Mouse (Mus musculus) ES-E14 (cell line): Measurements from ENCODE around the gene Arl8a. TPM values are rescaled to one million over a fixed set of nuclear protein-coding genes. Genes with fewer than 3 reads are reported as not detected.

Source experiments
- DNase-seq: peaks from one replicate; pipeline ENCODE4 v3.0.0-alpha.2; 2013; ENCODE audit warnings: low read depth, low spot score
- H3K27ac ChIP-seq: 2 replicates; pipeline ENCODE4 v1.5.1; 2012; ENCODE audit warnings: low read depth, mild to moderate bottlenecking, low read length, moderate library complexity, mixed read lengths; ENCODE audit not compliant: poor library complexity, insufficient read depth, severe bottlenecking
- H3K36me3 ChIP-seq: 2 replicates; pipeline ENCODE4 v1.6.1; 2012; ENCODE audit warnings: mild to moderate bottlenecking, low read length, moderate library complexity, mixed read lengths; ENCODE audit not compliant: control insufficient read depth, poor library complexity, insufficient read depth, severe bottlenecking
- H3K4me1 ChIP-seq, 2 experiments: fragments of 150-350 bp in 1 of 2; sonication (generic) in 1 of 2; 2 replicates each; pipeline ENCODE4 v1.6.1; 2012; ENCODE audit warnings: low read length in 2 of 2, mild to moderate bottlenecking in 1 of 2, mixed read lengths in 1 of 2; ENCODE audit not compliant: control insufficient read depth in 2 of 2, insufficient read depth in 2 of 2, poor library complexity in 1 of 2
- H3K4me3 ChIP-seq, 2 experiments: fragments of 150-350 bp in 1 of 2; sonication (generic) in 1 of 2; 2 replicates each; pipeline ENCODE4 v1.5.1; 2012; ENCODE audit warnings: low read length in 2 of 2, low read depth in 1 of 2, mild to moderate bottlenecking in 1 of 2, mixed read lengths in 1 of 2; ENCODE audit not compliant: insufficient read depth in 1 of 2, poor library complexity in 1 of 2, severe bottlenecking in 1 of 2
- H3K9ac ChIP-seq: 2 replicates; pipeline ENCODE4 v1.6.1; 2012; ENCODE audit warnings: low read depth, mild to moderate bottlenecking, low read length, mixed read lengths; ENCODE audit not compliant: poor library complexity, insufficient read depth, severe bottlenecking
- H3K9me3 ChIP-seq: fragments of 150-350 bp; sonication (generic); 2 replicates; pipeline ENCODE4 v1.6.1; 2012; ENCODE audit warnings: low read depth, mild to moderate bottlenecking, low read length; ENCODE audit not compliant: control insufficient read depth, insufficient read depth
- CHD2 ChIP-seq: IDR thresholded peaks from 2 replicates; pipeline ENCODE4 v1.6.1; 2014; ENCODE audit warnings: mild to moderate bottlenecking, low read depth, low read length, inconsistent platforms
- HCFC1 ChIP-seq: IDR thresholded peaks from 2 replicates; pipeline ENCODE4 v1.6.1; 2012; ENCODE audit warnings: low read length, inconsistent platforms, borderline replicate concordance; ENCODE audit not compliant: insufficient read depth
- MAFK ChIP-seq: IDR thresholded peaks from 2 replicates; pipeline ENCODE4 v1.6.1; 2014; ENCODE audit warnings: mild to moderate bottlenecking, low read depth, low read length, inconsistent platforms; ENCODE audit not compliant: insufficient read depth
- ZC3H11A ChIP-seq: IDR thresholded peaks from 2 replicates; pipeline ENCODE4 v1.6.1; 2012; ENCODE audit warnings: low read depth, mild to moderate bottlenecking, inconsistent platforms, low read length, borderline replicate concordance
- ZNF384 ChIP-seq: IDR thresholded peaks from 2 replicates; pipeline ENCODE4 v1.6.1; 2012; ENCODE audit warnings: low read depth, low read length, inconsistent platforms
- in situ Hi-C, 2 experiments: fragments of 600-800 bp; cut with MboI; formaldehyde crosslinking; loops; one replicate each; pipeline ENCODE4 v1.15.1; 2025; ENCODE audit warnings: low sequenced_read_pairs in 2 of 2, inconsistent platforms in 1 of 2; ENCODE audit not compliant: unreplicated experiment in 2 of 2
- total RNA-seq: library from RNA; depleted of rRNA; stranded (reverse); fragments of 300-350 nt; gene quantifications from 2 replicates; pipeline ENCODE4 v1.2.3, GENCODE M21; 2012

The Arl8a gene
- total RNA-seq, 1 experiment, result 17.5 TPM

DNA sequence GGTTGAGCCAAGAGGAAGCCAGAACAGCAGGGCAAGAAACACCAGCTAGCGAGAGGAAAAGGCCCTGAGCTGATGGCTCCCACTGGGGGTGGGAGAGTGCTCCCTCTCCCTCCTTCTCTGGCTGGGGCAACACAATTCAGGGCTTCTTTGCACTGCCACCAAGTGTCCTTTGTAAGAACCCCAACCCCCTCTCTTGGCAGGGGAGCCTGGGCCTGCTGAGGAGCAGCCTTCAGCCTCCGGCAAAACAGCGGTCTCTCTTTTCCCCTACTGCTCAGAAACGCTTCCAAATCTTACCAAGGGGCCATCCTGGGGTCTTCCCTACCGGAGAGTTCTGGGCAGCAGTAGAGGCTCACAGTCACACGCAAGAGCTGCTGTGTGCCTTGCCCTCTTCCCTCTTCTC, 16.1 kb downstream of the Arl8a start:
- Histone ChIP-seq H3K9me3 (no peaks in the 10 kb centered on the region), H3K4me3 (no peak overlapping the region), H3K36me3 (no peaks in the 10 kb centered on the region), H3K27ac (no peak overlapping the region), H3K4me1 (peaks cover 0 to 5% of the 10 kb centered on the region in 2 experiments; a peak in 1 of 4 replicates), H3K9ac (no peak overlapping the region)
- DNase-seq, result no peak
- in situ Hi-C loops, result loop anchor here in 1 of 2 experiments (25.0 kb wide), 1 partner anchor 200 kb away; no protein-coding TSS in a partner anchor
- TF ChIP-seq HCFC1, result no peak
- TF ChIP-seq MAFK, result no peak

DNA sequence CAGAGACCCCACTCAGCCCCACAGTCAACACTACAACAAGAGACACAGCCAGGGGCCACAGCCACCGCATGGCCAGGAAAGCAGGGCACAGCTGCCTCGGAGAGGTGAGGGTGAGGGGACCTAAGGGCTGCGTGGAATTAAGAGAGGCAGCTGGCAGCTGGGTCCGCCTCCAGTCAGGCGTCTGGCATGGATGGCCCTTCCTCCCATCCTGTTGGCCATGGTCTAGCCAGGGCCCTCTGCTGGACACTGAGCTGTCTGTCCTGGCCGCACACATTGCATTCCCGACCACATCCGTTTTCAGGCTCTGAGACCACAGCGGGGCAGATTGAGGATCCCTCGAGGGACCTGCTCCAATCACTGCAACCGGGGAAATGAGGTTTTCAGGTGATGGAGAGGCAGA, 20.8 kb downstream of the Arl8a start, which contains the start of gene Gpr37l1:
TSS of gene Gpr37l1 (minus strand) at position 247 of the 400 bp plus-strand sequence.
- no peaks in the 10 kb centered on the region for H3K9me3 ChIP-seq
- TF ChIP-seq ZC3H11A (no peak), ZNF384 (no peak), HCFC1 (no peak), CHD2 (no peak), MAFK (no peak)
- DNase-seq, result no peak
- in situ Hi-C loops, result loop anchor here in 1 of 2 experiments (25.0 kb wide), 1 partner anchor 195 kb away; no protein-coding TSS in a partner anchor
- H3K27ac ChIP-seq, result no peak within 1 kb of the TSS
- H3K4me3 ChIP-seq, result peak within 1 kb of the TSS; percentile 37 to 52; a peak in 2 of 4 replicates
- H3K36me3 ChIP-seq, result no peaks in the 10 kb centered on the region
- H3K9ac ChIP-seq, result peak within 1 kb of the TSS; percentile 37; the same call in 1 of the 2 replicates
- peaks cover 2 to 4% of the 10 kb centered on the region in 2 experiments; a peak in 2 of 4 replicates for H3K4me1 ChIP-seq

DNA sequence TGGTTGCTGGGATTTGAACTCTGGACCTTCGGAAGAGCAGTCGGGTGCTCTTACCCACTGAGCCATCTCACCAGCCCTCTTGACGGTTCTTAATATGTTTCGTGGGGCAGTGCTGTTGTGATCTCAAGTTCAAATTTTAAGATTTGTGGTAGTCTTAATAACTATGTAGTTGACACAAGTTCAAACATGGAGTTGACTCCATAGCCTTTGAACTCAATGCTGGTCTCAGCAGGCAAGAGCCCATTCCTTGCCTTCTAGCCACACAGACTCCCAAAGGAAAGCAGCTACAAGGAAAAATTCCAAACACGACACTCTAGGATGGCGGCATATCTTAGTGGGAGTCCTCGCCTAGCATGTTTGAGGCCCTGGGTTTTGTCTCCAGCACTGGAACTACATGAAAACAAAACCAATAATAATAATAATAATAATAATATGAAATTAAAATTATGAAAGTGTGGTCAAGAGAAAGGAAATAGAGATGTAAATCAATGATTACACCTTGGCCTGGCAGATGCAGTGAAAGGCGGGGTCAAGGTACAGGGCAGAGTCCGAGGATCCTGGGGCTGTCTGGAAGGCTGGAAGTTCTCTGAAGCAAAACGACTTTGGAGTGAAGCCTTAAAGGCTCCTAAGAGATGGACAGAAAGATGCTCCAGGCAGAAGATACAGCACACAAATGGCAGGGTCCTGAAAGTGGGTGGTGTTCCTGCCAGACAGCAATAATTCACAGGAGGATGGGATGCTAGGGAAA, 22.0 kb downstream of the Arl8a start:
- Histone ChIP-seq H3K9ac (no peak overlapping the region), H3K36me3 (no peaks in the 10 kb centered on the region), H3K27ac (no peak overlapping the region), H3K4me3 (no peak overlapping the region), H3K4me1 (peaks cover 2 to 4% of the 10 kb centered on the region in 2 experiments; a peak in 2 of 4 replicates), H3K9me3 (no peaks in the 10 kb centered on the region)
- TF ChIP-seq HCFC1, result no peak
- no peak for TF ChIP-seq ZNF384
- no peak for TF ChIP-seq CHD2
- no peak for TF ChIP-seq ZC3H11A
- no peak for TF ChIP-seq MAFK
- in situ Hi-C loops, result loop anchor here in 1 of 2 experiments (25.0 kb wide), 1 partner anchor 194 kb away; no protein-coding TSS in a partner anchor
- DNase-seq, result no peak

DNA sequence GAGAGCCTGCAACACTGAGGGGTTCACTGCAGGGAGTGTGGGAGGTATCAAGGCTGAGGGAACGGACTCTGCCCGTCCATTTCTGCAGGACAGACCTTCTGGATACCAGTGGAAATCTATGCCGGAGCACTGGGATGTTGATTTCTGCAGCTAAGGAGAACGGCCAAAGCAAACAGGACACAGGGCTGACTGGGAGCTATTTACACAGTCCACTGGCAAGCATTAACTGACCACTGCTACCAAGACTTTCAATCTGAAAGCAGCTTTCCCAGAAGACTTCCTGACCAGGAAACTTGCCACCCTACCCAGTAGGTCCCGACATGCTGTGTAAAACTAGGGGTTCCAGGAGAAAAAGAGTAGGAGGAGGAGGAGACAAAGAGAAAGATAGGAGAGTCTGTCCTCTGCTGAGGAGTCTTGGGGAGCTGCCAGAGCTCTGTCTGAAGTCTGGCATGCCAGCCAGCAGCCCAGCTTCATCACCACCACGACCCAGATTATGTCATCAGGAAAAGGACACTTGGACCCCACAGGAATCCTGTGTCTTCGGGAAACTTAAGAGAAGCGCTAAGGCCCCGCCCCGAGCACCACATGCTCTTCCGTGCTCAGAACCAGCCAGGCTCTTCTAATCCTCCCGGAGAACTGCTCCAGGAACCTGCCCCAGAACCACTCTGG, 23.1 kb downstream of the Arl8a start:
- no peaks in the 10 kb centered on the region for H3K36me3 ChIP-seq
- no peak for DNase-seq
- H3K4me1 ChIP-seq, result peaks cover 2 to 4% of the 10 kb centered on the region in 2 experiments; a peak in 2 of 4 replicates
- TF ChIP-seq MAFK (no peak), ZNF384 (no peak), CHD2 (no peak), HCFC1 (no peak), ZC3H11A (no peak)
- no peak overlapping the region for H3K9ac ChIP-seq
- H3K9me3 ChIP-seq, result no peaks in the 10 kb centered on the region
- H3K27ac ChIP-seq, result no peak overlapping the region
- no peak overlapping the region for H3K4me3 ChIP-seq
- in situ Hi-C loops, result loop anchor here (5.0 to 25.0 kb wide), 4 partner anchors 88 to 208 kb away; partner anchors contain the start of genes Elf3 (in 1 of the 2) and Shisa4 (in 1 of the 2)
